In genomic region chr19:5014961-5015398, GRCm38 (mm10) we compare ENCODE assay signal across 10 mouse cellular contexts. TPM values are rescaled to one million over a fixed set of nuclear protein-coding genes. Genes with fewer than 3 reads are reported as not detected.
DNase-seq lines count a peak whose midpoint lies in the region; TF ChIP-seq lines count a peak whose summit lies in the region.
"Had no signal": no experiment of that assay in that cellular context is flagged by ENCODE, and none has a peak within 500 bp of the region (broad histone marks: within the 10 kb centered on the region; RNA-seq: fewer than 3 reads in every experiment).

No protein-coding gene starts in this region.

- WGBS in heart, adult 2 months, result 19% methylated on average over 8 of the region's 8 CpGs
- WGBS in spleen, adult 2 months, result 13% methylated on average over 8 of the region's 8 CpGs

- H3K27me3 ChIP-seq in heart, adult 2 months (ENCODE audit: control insufficient read depth, insufficient read depth, low read length), result no peaks in the 10 kb centered on the region
- H3K27me3 ChIP-seq in spleen, adult 2 months (ENCODE audit: control insufficient read depth, insufficient read depth, low read length), result no peaks in the 10 kb centered on the region
- no peaks in the 10 kb centered on the region for H3K27me3 ChIP-seq in splenic B cell, adult 2 months (ENCODE audit: control insufficient read depth, insufficient read depth, low read length, poor library complexity, severe bottlenecking)
- H3K27me3 ChIP-seq: limb, embryonic 15.5 days; stomach, embryonic 15.5 days had no signal

- peak in 1 of 2 experiments; percentile 38 for DNase-seq in heart, adult 2 months
- DNase-seq in heart, postnatal 25 days (ENCODE audit: low spot score), result no peak
- peak in 1 of 2 experiments; percentile 4 for DNase-seq in spleen, adult 2 months (ENCODE audit: low read depth in 1 of 2, low spot score in 2 of 2)
- no peak for DNase-seq in spleen, adult 12 weeks (ENCODE audit: low spot score)
- DNase-seq in cerebellum, adult 9-11 months, result peak; percentile 66
- peak; percentile 40 for DNase-seq in kidney, postnatal 14 days
- DNase-seq in splenic B cell, adult 2 months (ENCODE audit: low read depth, low spot score), result peak; percentile 74
- DNase-seq in layer of hippocampus, adult 9-10 months (ENCODE audit: low spot score), result no peak

- TF ChIP-seq POLR2A in heart, adult 2 months (IDR thresholded peaks at IDR 0.05; ENCODE audit: insufficient read depth, low read depth, low read length), result no peak
- no peak for TF ChIP-seq POLR2A in spleen, adult 2 months (IDR thresholded peaks at IDR 0.05; ENCODE audit: low read depth, low read length)

- peak; percentile 78 for TF ChIP-seq CTCF in heart, adult 2 months (IDR thresholded peaks at IDR 0.05)
- TF ChIP-seq CTCF in spleen, adult 2 months (IDR thresholded peaks at IDR 0.05; ENCODE audit: extremely low read depth, insufficient read depth, insufficient read length, insufficient replicate concordance), result peak; percentile 36; the same call in 1 of the 2 replicates

- intact Hi-C loops in heart, adult 2 months (cut with DNase I), result no loop called here
- intact Hi-C loops in heart, postnatal 25 days (cut with DNase I), result loop anchor here (2.0 kb wide), 1 partner anchor 58 kb away; no protein-coding TSS in a partner anchor

- H3K9ac ChIP-seq in heart, adult 2 months (ENCODE audit: low read depth, low read length), result no peak overlapping the region
- H3K9ac ChIP-seq: limb, embryonic 15.5 days; stomach, embryonic 15.5 days had no signal

- H3K27ac ChIP-seq in heart, adult 2 months, result no peak overlapping the region
- no peak overlapping the region for H3K27ac ChIP-seq in spleen, adult 2 months (ENCODE audit: insufficient read depth, low read length)
- H3K27ac ChIP-seq: stomach, embryonic 15.5 days had no signal

- no peaks in the 10 kb centered on the region for H3K36me3 ChIP-seq in heart, adult 2 months (ENCODE audit: control insufficient read depth, insufficient read depth, low read length)
- H3K36me3 ChIP-seq in spleen, adult 2 months (ENCODE audit: control insufficient read depth, insufficient read depth, low read length), result no peaks in the 10 kb centered on the region
- H3K36me3 ChIP-seq in splenic B cell, adult 2 months (ENCODE audit: control insufficient read depth, insufficient read depth, low read length, poor library complexity, severe bottlenecking), result no peaks in the 10 kb centered on the region
- H3K36me3 ChIP-seq: limb, embryonic 15.5 days; stomach, embryonic 15.5 days had no signal

- no peaks in the 10 kb centered on the region for H3K79me2 ChIP-seq in heart, adult 2 months (replicated peaks; ENCODE audit: control insufficient read depth, insufficient read depth, low read length)

- H3K4me1 ChIP-seq in heart, adult 2 months (ENCODE audit: control insufficient read depth, insufficient read depth, low read length), result peaks cover 1% of the 10 kb centered on the region
- no peaks in the 10 kb centered on the region for H3K4me1 ChIP-seq in spleen, adult 2 months (ENCODE audit: control insufficient read depth, insufficient read depth, insufficient read length)
- H3K4me1 ChIP-seq: stomach, embryonic 15.5 days had no signal

- TF ChIP-seq EP300 in heart, adult 2 months (IDR thresholded peaks at IDR 0.05; ENCODE audit: insufficient read depth, low read depth, low read length), result no peak

- no peak overlapping the region for H3K4me3 ChIP-seq in heart, adult 2 months
- H3K4me3 ChIP-seq in spleen, adult 2 months (ENCODE audit: extremely low read depth, insufficient read depth, insufficient read length), result no peak overlapping the region
- H3K4me3 ChIP-seq: limb, embryonic 15.5 days; stomach, embryonic 15.5 days had no signal

RNA-seq across cellular contexts. Expression of gene Slc29a2, which starts 8.7 kb away (rescaled TPM):
- 10 to 100 TPM; 10.8 to 11.4 TPM for total RNA-seq in heart, adult 2 months (2021)
- polyA plus RNA-seq in heart, adult 2 months (2012; rRNA removed), result 35.7 and 42.8 TPM in 2 replicates
- total RNA-seq in heart, postnatal 25 days (2021), result 10 to 100 TPM; 12.2 to 13.3 TPM
- polyA plus RNA-seq in spleen, adult 2 months (2012; rRNA removed), result 6.8 and 8.8 TPM in 2 replicates

RNA-seq across cellular contexts. Expression of gene B4gat1, which starts 23.6 kb away (rescaled TPM):
- 10 to 100 TPM; 43.2 to 43.8 TPM for total RNA-seq in heart, adult 2 months (2021)
- 43.2 and 48.8 TPM in 2 replicates for polyA plus RNA-seq in heart, adult 2 months (2012; rRNA removed)
- 10 to 100 TPM; 47.0 to 47.3 TPM for total RNA-seq in heart, postnatal 25 days (2021)
- 9.7 and 12.0 TPM in 2 replicates for polyA plus RNA-seq in spleen, adult 2 months (2012; rRNA removed)

RNA-seq across cellular contexts. Expression of gene AC124502.3, which starts 23.7 kb away (rescaled TPM):
- total RNA-seq in heart, adult 2 months (2021), result 1 to 10 TPM; 1.3 to 2.3 TPM
- polyA plus RNA-seq in heart, adult 2 months (2012; rRNA removed), result 0.08 and 0.15 TPM in 2 replicates
- total RNA-seq in heart, postnatal 25 days (2021), result 1 to 10 TPM; 2.2 TPM
- polyA plus RNA-seq in spleen, adult 2 months (2012; rRNA removed), result 0.36 and 0.79 TPM in 2 replicates

RNA-seq across cellular contexts. Expression of gene Npas4, which starts 24.9 kb away (rescaled TPM):
- total RNA-seq in heart, adult 2 months (2021), result not detected
- 0.41 and 0.62 TPM in 2 replicates for polyA plus RNA-seq in heart, adult 2 months (2012; rRNA removed)
- total RNA-seq in heart, postnatal 25 days (2021), result under 1 TPM in 1 of 2 experiments, not detected in 1; 0.06 TPM
- 0.72 and 1.1 TPM in 2 replicates for polyA plus RNA-seq in spleen, adult 2 months (2012; rRNA removed)
- polyA plus RNA-seq: limb, embryonic 15.5 days had no signal

RNA-seq across cellular contexts. Expression of gene Brms1, which starts 26.2 kb away (rescaled TPM):
- 10 to 100 TPM; 14.3 to 16.9 TPM for total RNA-seq in heart, adult 2 months (2021)
- polyA plus RNA-seq in heart, adult 2 months (2012; rRNA removed), result 17.0 and 18.1 TPM in 2 replicates
- total RNA-seq in heart, postnatal 25 days (2021), result 10 to 100 TPM; 11.4 to 12.3 TPM
- 35.8 and 44.7 TPM in 2 replicates for polyA plus RNA-seq in spleen, adult 2 months (2012; rRNA removed)

Comparison
In these comparisons a context has a peak if more than half of its experiments do, and no peak if none do; other contexts are left out.
1. DNase-seq: peak in cerebellum, adult 9-11 months (single experiment), kidney, postnatal 14 days (single experiment) and splenic B cell, adult 2 months (single experiment); none in heart, postnatal 25 days (single experiment), spleen, adult 12 weeks (single experiment) and layer of hippocampus, adult 9-10 months (single experiment).